Mouse (Mus musculus): Measurements from ENCODE around the gene Adam15.

The Adam15 gene

GRCm38 (mm10) chr3:89384331-89385076 is 34.7 kb upstream of the Adam15 start:
- DNase-seq (ENCODE audit: low read depth, low spot score): no peak

GRCm38 (mm10) chr3:89383651-89384255 is 34.0 kb upstream of the Adam15 start:
- no peak for DNase-seq (ENCODE audit: low read depth, low spot score)

- DNase-seq (ENCODE audit: low read depth, low spot score): no peak
Observed at GRCm38 (mm10) chr3:89382950-89383349, 33.2 kb upstream of the Adam15 start.

GRCm38 (mm10) chr3:89382033-89382882 is 32.5 kb upstream of the Adam15 start:
- no peak for DNase-seq (ENCODE audit: low read depth, low spot score)

- no peak for DNase-seq (ENCODE audit: low read depth, low spot score)
Observed at GRCm38 (mm10) chr3:89381233-89381632, 31.4 kb upstream of the Adam15 start.

GRCm38 (mm10) chr3:89380711-89381110 is 30.9 kb upstream of the Adam15 start:
- no peak for DNase-seq (ENCODE audit: low read depth, low spot score)

- DNase-seq (ENCODE audit: low read depth, low spot score): no peak
Observed at GRCm38 (mm10) chr3:89380291-89380690, 30.5 kb upstream of the Adam15 start.

- DNase-seq (ENCODE audit: low read depth, low spot score): no peak
Observed at GRCm38 (mm10) chr3:89379388-89380131, 29.8 kb upstream of the Adam15 start.

GRCm38 (mm10) chr3:89378394-89379067 is 28.7 kb upstream of the Adam15 start:
- DNase-seq (ENCODE audit: low read depth, low spot score): peak; percentile 69

- no peak for DNase-seq (ENCODE audit: low read depth, low spot score)
Observed at GRCm38 (mm10) chr3:89377831-89378230, 28.0 kb upstream of the Adam15 start.

GRCm38 (mm10) chr3:89373581-89374231 is 23.9 kb upstream of the Adam15 start:
- no peak for DNase-seq (ENCODE audit: low read depth, low spot score)

- no peak for DNase-seq (ENCODE audit: low read depth, low spot score)
Observed at GRCm38 (mm10) chr3:89367338-89367737, 17.5 kb upstream of the Adam15 start.

GRCm38 (mm10) chr3:89365486-89366414 is 16.0 kb upstream of the Adam15 start:
- DNase-seq (ENCODE audit: low read depth, low spot score): no peak

- no peak for DNase-seq (ENCODE audit: low read depth, low spot score)
Observed at GRCm38 (mm10) chr3:89365153-89365485, 15.3 kb upstream of the Adam15 start, which contains the start of gene Dcst1. Gene Dcst1 (minus strand): TSS chr3:89365253.

- no peak for DNase-seq (ENCODE audit: low read depth, low spot score)
Observed at GRCm38 (mm10) chr3:89364631-89365030, 14.8 kb upstream of the Adam15 start.

GRCm38 (mm10) chr3:89361675-89362074 is 11.9 kb upstream of the Adam15 start, which contains the start of gene Dcst2:
Gene Dcst2 (plus strand): TSS chr3:89361975.
- DNase-seq (ENCODE audit: low read depth, low spot score): no peak

- peak; percentile 23 for DNase-seq (ENCODE audit: low read depth, low spot score)
Observed at GRCm38 (mm10) chr3:89360237-89360636, 10.4 kb upstream of the Adam15 start.

- no peak for DNase-seq (ENCODE audit: low read depth, low spot score)
Observed at GRCm38 (mm10) chr3:89359630-89360029, 9.8 kb upstream of the Adam15 start.

GRCm38 (mm10) chr3:89356029-89356428 is 6.2 kb upstream of the Adam15 start:
- DNase-seq (ENCODE audit: low read depth, low spot score): no peak

Data from A20 (cell line).